Mouse (Mus musculus): ENCODE measurements around the gene Lrrc20. TPM values are rescaled to one million over a fixed set of nuclear protein-coding genes. Genes with fewer than 3 reads are reported as not detected.

The Lrrc20 gene
- total RNA-seq, 2 experiments from 2014 or later = 131 to 150 TPM

DNA sequence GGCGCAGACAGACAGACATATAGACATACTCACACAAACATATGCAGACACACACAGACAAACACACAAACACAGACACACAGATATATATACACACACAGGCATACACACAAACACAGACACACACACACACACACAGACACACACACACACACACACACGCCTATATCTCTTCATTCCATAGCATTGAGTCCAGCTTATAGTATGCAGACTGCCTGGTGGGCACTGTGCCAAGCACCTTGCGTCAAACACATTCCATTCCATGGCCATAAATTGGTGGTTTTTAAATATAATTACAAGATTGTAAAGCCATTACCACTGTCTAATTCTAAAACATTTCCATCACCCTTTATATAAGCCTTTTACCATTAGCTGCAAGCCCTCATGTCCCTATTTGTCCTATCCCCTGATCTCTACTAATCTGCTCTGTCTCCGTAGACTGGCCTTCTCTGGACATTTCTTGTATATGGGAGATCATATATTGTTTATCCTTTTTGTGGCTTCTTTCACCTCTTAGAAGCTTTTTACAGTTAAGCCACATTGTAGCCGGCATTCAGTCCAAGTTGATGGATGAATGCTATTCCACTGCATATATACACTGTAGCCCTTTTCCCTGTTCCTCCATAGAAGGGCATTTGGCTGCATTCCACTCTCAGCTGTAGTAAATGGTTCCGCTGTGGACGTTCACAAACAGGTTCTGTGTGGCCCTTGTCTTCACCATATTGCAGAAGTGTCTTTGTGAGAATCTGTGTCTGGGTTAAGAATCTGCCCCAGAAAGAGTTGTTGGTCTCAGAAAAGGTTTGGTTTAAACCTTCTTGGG lies 31.0 kb downstream of the Lrrc20 start:
- intact Hi-C loops (cut with DNase I) = no loop called here
- DNase-seq = no peak

DNA sequence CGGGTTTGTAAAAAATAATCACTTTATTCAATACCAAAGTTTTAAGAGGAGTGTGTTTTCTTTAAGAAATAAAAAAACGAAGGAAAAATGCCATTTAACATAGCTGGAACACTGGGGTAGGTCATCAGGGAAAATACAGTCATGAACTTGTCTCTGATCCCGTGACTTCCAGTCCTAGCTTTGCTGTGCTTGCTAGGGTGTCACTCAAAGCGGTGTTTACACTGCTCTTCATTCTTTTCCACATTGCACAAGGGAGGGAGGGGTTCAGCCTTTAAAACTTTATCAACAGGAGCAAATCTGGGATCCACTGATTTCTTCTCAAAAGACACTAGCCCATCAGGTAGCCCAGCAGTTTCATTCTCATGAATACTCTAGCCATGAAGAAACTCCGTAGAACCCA lies 34.3 kb downstream of the Lrrc20 start:
- intact Hi-C loops (cut with DNase I) = no loop called here
- no peak for DNase-seq

DNA sequence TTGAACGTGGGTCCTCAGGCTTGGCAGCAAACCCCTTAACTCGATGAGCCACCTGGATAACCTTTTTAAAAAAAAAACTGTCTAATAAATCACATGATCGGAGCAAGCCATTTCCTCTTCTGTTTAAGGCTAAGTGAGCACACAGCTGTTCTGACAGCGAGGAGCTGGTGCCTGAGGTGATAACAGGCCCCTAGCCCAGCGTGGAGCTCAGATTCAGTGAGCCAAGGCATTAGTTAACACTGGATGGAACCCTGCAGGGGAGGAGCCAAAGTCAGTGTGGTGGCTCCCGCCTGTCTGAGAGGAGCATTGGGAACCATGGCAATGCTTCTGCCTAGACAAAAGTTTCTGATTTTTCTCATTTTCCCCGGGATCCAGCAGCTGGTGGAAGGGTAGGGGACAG lies 35.2 kb downstream of the Lrrc20 start:
- no peak for DNase-seq
- intact Hi-C loops (cut with DNase I) = no loop called here

DNA sequence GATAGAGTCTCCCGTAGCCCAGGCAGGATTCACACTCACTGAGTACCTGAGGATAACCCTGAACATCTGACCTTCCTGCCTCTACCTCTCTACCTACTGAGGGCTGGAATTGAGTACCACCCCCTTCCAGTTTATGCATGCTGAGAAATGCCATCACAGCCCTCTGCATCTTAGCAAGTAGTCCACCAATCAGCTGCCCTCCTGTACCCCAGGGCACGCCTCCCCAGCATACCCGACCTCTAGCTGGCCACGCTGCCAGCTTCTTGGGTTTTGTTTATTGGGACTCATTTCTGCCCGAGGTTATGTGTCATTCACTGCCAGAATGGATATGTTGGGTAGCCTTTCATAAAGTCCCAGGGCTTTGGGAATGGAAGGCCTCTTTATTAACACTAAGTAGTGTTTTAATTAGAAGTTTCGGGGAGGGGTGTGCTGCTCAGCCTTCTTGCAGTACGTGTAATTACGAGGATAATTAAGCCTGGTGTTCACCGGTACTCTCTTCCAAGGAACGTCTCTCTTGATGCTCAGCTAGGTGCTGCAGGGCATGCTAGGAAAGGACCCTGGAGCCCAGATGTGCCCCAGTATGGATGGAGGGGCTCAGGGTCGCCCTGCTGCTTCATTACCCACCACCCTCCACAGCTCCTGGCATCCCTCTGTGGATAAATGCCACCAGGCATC lies 36.8 kb downstream of the Lrrc20 start:
- no peak for DNase-seq
- intact Hi-C loops (cut with DNase I) = no loop called here

DNA sequence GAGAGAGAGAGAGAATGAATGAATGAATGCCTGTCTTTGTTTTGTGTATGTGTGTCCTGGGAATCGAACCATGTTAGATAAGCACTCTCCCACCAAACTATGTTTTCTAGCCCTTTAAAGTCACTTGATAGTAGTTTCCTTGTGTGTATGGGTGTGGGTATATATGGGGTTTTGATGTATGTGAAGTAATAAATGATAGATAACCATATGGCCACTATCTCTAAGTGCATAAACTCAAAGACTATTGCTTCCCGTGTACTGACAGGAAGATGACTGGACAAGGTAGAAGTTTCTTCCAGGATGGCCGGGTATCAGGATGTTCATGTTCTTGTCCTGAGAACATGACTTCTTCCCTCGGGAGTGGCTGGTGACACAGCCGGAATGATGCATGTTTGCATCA lies 41.3 kb downstream of the Lrrc20 start:
- intact Hi-C loops (cut with DNase I) = no loop called here
- DNase-seq = no peak

DNA sequence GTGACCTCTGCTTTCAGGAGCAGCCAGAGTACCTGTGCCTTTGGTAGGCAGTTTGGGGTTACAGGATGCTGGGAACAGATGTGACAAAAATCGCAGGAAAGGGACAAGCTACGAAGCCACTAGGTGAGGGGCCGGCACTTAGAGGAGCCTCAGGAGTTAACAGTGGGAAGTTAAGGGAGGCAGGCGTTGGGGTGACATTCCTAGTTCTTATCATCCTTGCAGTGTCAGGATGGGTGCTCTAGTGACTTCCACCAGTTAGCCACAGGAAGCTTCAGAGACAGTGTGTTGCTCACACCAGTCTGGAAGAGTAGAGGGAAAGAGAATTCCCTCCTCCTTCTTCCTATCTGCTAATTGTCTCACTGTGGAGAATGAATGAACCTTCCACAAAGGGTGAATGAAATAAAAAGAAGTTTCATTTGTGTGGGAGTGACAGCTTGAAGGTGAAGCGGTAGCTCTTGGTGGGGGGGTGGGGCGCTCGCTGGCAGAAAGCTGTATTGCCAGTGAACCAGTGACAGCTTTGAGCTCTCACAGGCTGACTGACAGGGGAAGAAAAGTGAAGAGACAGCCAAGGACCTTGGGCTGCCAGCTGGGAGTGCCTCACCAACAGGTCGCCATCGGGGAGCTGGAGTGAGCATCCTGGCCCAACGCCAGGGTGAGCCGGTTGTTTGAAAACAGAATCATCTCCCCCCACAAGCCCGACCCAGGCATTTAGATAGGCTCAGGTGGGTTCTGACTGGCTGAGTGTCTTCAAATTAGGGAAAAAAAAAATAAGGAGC lies 41.9 kb downstream of the Lrrc20 start:
- intact Hi-C loops (cut with DNase I) = no loop called here
- no peak for DNase-seq

DNA sequence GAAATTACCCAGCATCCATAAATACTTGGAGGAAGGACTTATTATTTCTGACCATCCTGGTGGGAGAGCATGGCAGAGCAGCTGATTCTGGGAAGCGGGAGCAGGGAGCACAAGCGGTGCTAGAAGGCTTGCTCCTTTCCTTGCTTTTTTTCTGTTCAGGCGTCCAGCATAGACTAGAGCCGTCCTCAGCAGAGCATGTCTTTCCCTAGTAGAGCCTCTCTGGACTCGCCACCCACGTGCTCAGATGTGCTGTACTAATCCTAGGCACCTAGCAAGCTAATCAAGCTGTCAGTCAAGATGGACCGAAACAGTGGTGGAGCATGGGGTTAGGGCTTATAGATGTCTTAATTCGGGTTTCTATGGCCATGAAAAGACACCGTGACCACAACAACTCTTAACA lies 42.7 kb downstream of the Lrrc20 start:
- intact Hi-C loops (cut with DNase I) = no loop called here
- DNase-seq = no peak

DNA sequence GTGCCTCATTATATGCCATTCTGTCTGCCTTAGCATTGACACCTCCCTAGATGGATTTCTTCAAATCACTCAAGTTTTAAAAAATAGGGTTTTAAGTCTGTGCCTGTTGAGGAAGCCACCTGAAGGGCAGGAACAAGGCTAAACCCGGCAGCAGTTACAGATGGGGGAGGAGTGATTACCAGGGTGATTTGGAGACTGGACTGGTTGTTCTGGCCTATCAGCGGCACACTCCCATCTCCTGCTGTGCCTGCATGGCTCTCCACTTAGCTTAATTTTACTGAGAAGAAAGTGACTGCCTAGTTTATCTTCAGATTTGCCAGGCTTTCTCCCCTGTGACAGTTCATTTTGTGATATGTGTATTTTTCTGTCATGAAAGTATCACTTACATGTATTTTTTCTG lies 43.9 kb downstream of the Lrrc20 start:
- DNase-seq = no peak
- intact Hi-C loops (cut with DNase I) = no loop called here

DNA sequence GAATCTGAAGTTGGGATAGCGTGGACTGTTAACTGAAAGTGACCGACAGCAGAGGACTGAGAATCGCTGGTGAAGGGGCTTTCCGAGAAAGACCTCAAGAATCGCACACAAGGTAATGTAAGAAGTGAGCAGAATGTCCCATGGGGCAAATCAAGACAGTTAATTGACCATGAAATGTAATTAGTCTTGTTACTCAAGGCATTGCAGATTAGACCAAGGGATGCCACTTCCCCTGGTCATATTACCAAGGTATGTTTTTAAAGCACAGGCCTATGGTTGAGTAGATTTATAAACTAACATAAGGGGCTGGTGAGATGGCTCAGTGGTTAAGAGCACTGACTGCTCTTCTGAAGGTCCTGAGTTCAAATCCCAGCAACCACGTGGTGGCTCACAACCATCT lies 45.1 kb downstream of the Lrrc20 start:
- no peak for DNase-seq
- intact Hi-C loops (cut with DNase I) = no loop called here

DNA sequence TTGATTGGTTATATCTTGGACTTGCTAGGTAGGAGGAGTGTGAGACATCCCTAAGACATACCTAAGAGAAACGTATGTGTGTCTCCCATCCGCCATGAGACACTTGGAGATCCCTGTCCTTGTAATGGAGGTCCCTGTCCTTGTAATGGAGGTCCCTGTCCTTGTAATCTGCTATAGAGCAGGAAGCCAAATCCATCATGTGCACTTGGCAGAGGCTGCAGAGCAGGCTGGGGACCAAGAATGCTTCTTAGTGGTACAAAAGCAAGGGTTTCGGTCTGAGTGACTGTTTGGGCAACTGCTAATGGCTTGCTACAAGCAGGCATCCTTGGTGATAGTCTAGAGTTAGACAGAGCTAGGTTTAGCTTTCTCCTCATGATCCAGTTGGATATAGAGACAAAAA lies 55.3 kb downstream of the Lrrc20 start:
- intact Hi-C loops (cut with DNase I) = no loop called here

DNA sequence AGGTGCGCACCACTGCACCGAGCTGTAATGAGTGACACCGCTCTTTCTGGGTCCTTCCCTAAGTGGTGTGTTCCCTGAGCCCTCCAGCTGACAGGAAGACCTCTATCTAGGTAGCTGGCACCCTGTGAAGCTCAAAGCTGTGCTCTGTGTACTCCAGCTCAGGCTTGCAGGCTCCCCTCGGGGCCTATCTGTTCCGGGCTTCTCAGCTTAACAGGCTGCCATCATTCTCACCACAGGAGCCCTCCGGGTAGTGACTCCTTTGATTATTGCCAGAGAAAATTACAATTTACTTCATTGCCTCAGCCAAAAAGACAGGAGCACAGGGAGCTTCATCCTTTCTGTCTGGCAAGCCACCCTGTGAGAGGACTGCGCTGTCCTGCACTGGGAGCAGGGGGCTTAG lies 57.7 kb downstream of the Lrrc20 start:
- intact Hi-C loops (cut with DNase I) = no loop called here

More for the DNA sequence above, 55.3 kb downstream of the Lrrc20 start:
- no peak for DNase-seq

DNA sequence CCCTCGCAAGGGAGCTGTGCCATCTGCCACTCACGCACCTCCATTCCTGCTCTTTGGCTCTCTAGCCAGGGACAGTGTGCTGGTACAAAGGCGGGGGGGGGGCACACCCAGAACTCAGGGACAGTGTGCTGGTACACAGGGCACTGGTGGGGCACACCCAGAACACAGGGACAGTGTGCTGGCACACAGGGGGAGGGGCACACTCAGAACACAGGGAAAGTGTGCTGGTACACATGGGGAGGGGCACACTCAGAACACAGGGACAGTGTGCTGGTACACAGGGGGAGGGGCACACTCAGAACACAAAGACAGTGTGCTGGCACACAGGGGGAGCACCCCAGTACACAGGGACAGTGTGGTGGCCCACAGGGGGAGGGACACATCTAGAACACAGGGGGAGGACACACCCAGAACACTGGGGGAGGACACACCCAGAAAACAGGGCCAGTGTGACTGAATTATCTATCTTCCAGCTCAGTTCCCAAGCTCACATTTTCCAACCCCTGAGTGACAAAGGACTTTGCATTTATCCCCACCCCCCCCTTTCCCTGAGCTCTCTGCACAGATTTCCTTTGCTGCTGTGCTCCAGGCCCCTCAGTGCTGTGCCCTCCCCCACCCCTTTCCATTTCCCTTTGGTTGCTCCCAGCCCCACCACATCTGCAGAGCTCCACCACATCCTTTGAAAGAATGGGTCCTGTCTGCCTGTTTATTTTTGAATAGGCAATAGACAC lies 58.9 kb downstream of the Lrrc20 start:
- intact Hi-C loops (cut with DNase I) = no loop called here
- no peak for DNase-seq

More for the DNA sequence above, 57.7 kb downstream of the Lrrc20 start:
- no peak for DNase-seq

DNA sequence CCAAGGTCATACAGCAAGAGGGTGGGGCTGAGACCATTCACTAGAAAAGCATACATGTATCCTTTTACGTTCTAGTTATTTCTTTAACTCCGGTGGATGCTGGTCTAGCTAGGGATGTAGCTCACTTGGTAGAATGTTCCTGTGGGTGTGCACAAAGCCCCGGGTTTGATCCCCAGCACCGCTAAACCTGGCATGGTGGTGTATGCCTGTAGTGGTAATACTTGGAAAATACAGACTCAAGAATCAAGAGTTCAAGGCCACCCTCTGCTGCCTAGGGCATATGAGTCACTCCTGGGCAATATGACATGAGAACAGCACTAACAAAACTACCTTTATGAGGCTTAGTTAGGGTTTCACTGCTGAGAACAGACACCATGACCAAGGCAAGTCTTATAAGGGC lies 59.8 kb downstream of the Lrrc20 start:
- intact Hi-C loops (cut with DNase I) = no loop called here
- no peak for DNase-seq

DNA sequence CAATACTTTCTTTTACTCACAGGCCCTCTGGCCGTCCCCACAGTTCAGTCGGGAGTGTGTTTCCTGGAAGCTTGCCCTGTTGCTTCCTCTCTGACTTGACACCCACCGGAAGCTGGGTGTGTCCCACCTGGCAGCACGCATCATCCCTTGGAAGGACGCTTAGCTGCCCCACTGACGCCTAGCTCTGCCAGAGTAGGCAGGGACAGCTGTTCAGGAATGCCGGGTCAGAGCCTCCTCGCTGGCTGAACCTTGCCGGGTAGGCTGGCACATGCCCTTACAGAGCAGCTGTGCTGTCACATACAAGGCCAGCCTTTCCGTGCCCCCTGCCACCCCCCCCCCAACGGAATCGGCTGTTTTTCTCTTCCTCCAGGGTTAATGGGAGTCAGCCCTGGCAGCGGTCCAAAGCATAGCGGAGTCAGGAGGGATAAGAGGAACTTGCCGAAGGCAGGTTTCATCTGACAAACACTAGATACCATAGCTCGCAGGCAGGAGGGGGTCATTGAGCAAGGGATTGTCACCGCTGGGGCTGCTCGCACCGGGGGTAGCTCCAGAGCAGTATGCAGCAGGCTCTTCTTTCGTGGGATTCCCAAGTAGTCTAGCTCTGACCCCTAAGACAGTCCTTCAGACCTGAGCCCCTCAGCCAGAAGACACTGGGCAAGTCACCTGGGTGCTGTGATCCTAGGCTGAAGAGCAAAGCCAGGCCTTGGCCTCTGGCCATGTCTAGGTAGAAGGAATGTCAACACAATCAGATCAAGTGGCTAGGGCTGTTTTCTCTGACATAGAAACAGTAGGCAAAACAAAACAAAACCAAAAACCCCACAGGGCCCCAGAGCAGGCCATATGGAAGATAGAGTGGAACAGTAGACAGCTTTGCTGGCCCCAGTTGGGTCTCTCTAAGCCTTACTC lies 60.8 kb downstream of the Lrrc20 start:
- intact Hi-C loops (cut with DNase I) = no loop called here
- DNase-seq = peak; percentile 38 to 63

DNA sequence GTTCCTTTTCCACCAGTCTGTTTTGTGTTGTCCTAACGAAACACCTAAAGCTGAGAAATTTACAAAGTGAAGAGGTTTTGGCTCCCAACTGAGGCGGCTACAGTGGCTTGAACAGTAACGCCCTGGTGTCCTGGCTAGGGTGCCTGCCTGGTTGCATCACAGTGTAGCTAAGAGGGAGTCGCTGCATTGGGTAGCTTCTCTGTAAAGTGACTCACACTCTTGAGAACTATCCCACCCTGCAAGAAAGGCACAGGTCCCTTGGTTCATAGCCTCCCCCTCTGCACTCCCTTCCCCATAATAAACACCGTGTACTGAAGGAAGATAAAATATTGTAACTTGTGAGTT lies 61.4 kb downstream of the Lrrc20 start:
- intact Hi-C loops (cut with DNase I) = no loop called here
- DNase-seq = no peak

DNA sequence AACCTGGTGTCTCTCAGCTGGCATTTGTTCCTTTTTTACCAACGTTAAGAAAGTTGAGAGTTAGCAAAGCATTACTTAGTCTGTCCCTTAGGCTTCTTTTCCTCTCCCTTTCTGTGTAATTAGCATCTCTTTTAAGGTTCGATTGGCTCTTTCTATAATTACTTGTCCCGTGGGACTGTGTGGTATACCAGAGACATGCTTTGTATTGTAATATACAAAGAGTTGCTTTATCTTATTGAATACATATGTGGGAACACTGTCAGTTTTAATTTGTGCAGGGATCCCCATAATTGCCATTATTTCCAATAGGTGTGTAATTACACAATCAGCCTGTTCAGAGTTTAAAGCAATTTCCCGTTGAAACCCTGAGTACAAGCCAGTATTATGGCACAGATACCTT lies 62.8 kb downstream of the Lrrc20 start:
- DNase-seq = no peak
- intact Hi-C loops (cut with DNase I) = no loop called here

DNA sequence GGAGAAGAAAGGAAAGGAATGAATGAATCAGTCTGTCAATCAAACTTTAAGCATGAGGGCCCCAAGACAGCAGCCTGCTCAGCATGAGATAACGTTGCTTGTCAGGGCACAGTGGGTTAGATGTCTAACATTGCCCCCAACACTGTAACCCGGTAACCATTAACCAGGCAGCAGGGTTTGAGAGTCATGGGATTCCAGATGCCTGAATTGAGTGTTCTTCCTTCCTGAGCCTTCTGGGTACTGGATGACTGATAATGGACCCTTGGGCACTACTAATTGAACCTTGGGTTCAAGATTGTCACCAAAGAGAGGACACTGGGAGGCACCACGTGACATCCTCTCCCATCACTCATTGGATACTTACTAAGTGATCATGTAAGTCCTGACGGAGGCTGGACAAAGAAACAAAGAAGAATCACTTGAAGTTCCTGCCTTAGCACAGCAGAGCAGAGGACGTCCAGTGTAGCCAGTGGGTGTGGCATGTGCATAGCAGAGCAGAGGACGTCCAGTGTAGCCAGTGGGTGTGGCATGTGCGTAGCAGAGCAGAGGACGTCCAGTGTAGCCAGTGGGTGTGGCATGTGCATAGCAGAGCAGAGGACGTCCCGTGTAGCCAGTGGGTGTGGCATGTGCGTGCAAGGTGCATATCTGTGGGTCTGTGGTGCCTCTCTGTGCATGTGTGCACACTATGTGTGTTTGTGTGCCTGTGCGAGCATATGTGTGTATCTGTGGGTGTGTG lies 68.7 kb downstream of the Lrrc20 start:
- intact Hi-C loops (cut with DNase I) = no loop called here
- no peak for DNase-seq

DNA sequence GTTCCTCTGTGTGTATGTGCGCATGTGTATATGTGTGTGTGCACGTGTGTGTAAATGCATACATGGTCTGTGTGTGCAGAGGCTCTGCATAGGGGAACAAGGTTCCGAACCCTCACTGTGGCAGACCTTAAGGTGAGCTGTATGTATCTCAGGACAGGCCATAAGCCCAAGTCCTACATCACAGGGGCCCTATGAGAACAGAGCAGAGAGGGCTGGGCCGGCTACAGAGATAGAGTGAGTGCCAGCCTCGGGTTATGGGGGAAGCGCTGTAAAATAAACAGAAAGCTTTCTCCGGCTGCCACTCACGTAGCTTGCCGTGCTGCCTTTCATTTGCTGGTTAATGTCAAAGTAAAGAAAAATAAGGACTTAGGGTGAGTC lies 69.3 kb downstream of the Lrrc20 start:
- intact Hi-C loops (cut with DNase I) = no loop called here
- no peak for DNase-seq

DNA sequence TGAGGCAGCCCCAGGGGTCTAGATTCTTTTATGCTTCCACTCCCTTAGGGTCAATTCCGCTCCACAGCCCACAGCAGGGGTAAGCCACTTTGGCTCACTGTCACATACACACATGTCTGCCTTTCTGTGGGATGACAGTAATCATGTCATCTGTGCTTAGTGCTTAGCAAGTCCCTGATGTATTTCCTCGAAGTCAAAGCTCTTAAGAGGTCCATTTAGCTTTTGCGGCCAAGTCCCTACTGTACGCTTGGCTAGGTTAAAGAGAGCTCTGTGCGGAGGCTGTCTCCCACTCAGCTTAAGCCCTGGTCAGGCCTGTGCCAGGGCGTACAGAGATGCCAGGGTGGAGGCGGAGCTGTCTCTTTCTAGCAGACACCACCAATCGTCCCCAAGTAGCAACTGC lies 74.5 kb downstream of the Lrrc20 start:
- DNase-seq = no peak
- intact Hi-C loops (cut with DNase I) = no loop called here
